Mouse (Mus musculus) midbrain, embryonic 11.5 days (tissue): ENCODE measurements around the gene Ctnnd2. TPM values are rescaled to one million over a fixed set of nuclear protein-coding genes. Genes with fewer than 3 reads are reported as not detected.

Experiments
- ATAC-seq: fragments of 200-750 bp; cut with Nextera tagmentation; 2 replicates; pipeline ENCODE4 v1.8.0; 2017; ENCODE audit warnings: moderate TSS enrichment, moderate library complexity; ENCODE audit not compliant: low FRiP score
- DNase-seq: peaks from one replicate; pipeline ENCODE4 v3.0.0; 2015; ENCODE audit warnings: low spot score; ENCODE audit errors: missing footprints
- H3K27ac ChIP-seq: fragments of 300-500 bp; sonication (generic); 2 replicates; pipeline ENCODE4 v1.5.1; 2014; ENCODE audit warnings: low read depth, low read length
- H3K27me3 ChIP-seq: fragments of 300-500 bp; sonication (generic); 2 replicates; pipeline ENCODE4 v1.6.1; 2014; ENCODE audit warnings: mild to moderate bottlenecking, low read length, moderate library complexity, mixed read lengths; ENCODE audit not compliant: control insufficient read depth, insufficient read depth
- H3K36me3 ChIP-seq: fragments of 300-500 bp; sonication (generic); 2 replicates; pipeline ENCODE4 v1.6.1; 2014; ENCODE audit warnings: mild to moderate bottlenecking, low read length, moderate library complexity, mixed read lengths; ENCODE audit not compliant: control insufficient read depth, insufficient read depth
- H3K4me1 ChIP-seq: fragments of 300-500 bp; sonication (generic); 2 replicates; pipeline ENCODE4 v1.6.1; 2014; ENCODE audit warnings: low read length; ENCODE audit not compliant: control insufficient read depth, insufficient read depth
- H3K4me2 ChIP-seq: fragments of 300-500 bp; sonication (generic); 2 replicates; pipeline ENCODE4 v1.6.1; 2014; ENCODE audit warnings: mild to moderate bottlenecking, moderate library complexity
- H3K4me3 ChIP-seq: fragments of 300-500 bp; sonication (generic); 2 replicates; pipeline ENCODE4 v1.5.1; 2014; ENCODE audit warnings: low read depth, low read length
- H3K9ac ChIP-seq: fragments of 300-500 bp; sonication (generic); 2 replicates; pipeline ENCODE4 v1.6.1; 2014; ENCODE audit warnings: low read length
- H3K9me3 ChIP-seq: fragments of 300-500 bp; sonication (generic); 2 replicates; pipeline ENCODE4 v1.6.1; 2016; ENCODE audit warnings: low read length; ENCODE audit not compliant: control insufficient read depth
- WGBS: fragments of 180-500 bp; shearing (Covaris S2); extraction: QIAGEN DNeasy Blood & Tissue Kit; methylation state at CpG from one replicate; pipeline ENCODE4 v1.1.7; 2014; 5-methylcytosine and 5-hydroxymethylcytosine counted together
- polyA plus RNA-seq: library from polyadenylated mRNA; unstranded; fragments of >200 nt; fragmentation: Nextera tagmentation; extraction: Ambion mirVana; gene quantifications from 2 replicates; pipeline ENCODE4 v1.2.1, GENCODE M21; 2014

The Ctnnd2 gene
- polyA plus RNA-seq, 1 experiment from 2014 or later: 19.7 TPM

DNA sequence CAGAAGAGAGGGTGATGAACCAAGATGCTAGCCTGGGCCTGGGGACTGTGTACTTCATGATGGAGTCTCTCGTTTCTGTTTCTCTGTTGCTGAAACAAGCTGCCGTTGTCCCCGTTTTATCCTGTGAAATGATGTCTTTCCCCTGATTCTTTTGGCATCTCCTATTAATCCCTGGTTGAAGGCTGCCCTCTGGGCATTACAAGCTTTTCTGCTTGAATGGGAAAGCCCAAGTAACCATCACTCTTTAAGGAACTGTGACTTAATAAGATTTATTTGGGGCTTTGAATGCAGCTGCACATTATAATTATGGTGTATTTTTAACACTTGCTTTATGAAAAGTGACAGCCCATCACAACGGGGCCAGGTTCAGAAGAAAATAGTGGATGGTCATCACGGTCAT, 40.4 kb downstream of the Ctnnd2 start:
- Histone ChIP-seq H3K9ac (no peak overlapping the region), H3K27ac (no peak overlapping the region), H3K9me3 (no peaks in the 10 kb centered on the region), H3K36me3 (no peaks in the 10 kb centered on the region), H3K4me2 (no peak overlapping the region), H3K4me3 (no peak overlapping the region), H3K27me3 (no peaks in the 10 kb centered on the region), H3K4me1 (no peaks in the 10 kb centered on the region)
- 52% methylated on average over 5 of the region's 5 CpGs for WGBS
- DNase-seq (no peak), ATAC-seq (no peak)

DNA sequence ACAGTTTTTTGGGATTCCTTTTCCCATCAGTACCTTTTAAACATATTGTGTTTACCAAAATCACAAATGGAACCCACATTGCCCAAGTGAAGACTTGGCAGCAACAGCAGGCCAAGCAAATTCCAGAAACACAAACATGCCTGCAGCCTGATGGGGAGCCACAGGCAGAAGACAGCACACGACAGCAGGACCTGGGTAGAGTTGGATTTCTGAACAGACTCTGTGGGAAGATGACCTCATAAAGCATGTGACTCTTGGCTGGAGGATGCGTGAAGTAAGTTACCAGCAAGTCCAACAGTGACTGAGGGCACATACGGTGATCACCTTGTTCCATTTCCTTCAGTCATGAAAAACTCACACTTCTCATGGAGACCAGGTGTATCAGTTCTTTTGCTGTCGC, 43.5 kb downstream of the Ctnnd2 start:
- H3K9me3 ChIP-seq: no peaks in the 10 kb centered on the region
- H3K27me3 ChIP-seq: no peaks in the 10 kb centered on the region
- 81% methylated on average over 4 of the region's 4 CpGs for WGBS
- H3K9ac ChIP-seq: no peak overlapping the region
- H3K4me1 ChIP-seq: no peaks in the 10 kb centered on the region
- no peaks in the 10 kb centered on the region for H3K36me3 ChIP-seq
- H3K4me3 ChIP-seq: no peak overlapping the region
- no peak for ATAC-seq
- H3K27ac ChIP-seq: no peak overlapping the region
- no peak overlapping the region for H3K4me2 ChIP-seq
- no peak for DNase-seq

- no peak for DNase-seq
- Histone ChIP-seq H3K27me3 (no peaks in the 10 kb centered on the region), H3K9me3 (no peaks in the 10 kb centered on the region), H3K4me1 (no peaks in the 10 kb centered on the region), H3K36me3 (no peaks in the 10 kb centered on the region), H3K27ac (no peak overlapping the region), H3K4me2 (no peak overlapping the region), H3K4me3 (no peak overlapping the region), H3K9ac (no peak overlapping the region)
- no peak for ATAC-seq
- WGBS: 97% methylated on average over 4 of the region's 4 CpGs
These were observed 56.7 kb downstream of the Ctnnd2 start for GRCm38 (mm10) chr15:30229112-30229511.

GRCm38 (mm10) chr15:30235210-30236034, 63.0 kb downstream of the Ctnnd2 start:
- no peak overlapping the region for H3K9ac ChIP-seq
- no peaks in the 10 kb centered on the region for H3K4me1 ChIP-seq
- H3K9me3 ChIP-seq: no peaks in the 10 kb centered on the region
- no peak overlapping the region for H3K4me3 ChIP-seq
- H3K27ac ChIP-seq: no peak overlapping the region
- H3K4me2 ChIP-seq: no peak overlapping the region
- DNase-seq (no peak), ATAC-seq (no peak)
- no peaks in the 10 kb centered on the region for H3K36me3 ChIP-seq
- 92% methylated on average over 10 of the region's 10 CpGs for WGBS
- H3K27me3 ChIP-seq: no peaks in the 10 kb centered on the region

- no peak for ATAC-seq
- no peak for DNase-seq
- WGBS: 82% methylated on average over 2 of the region's 2 CpGs
These were observed 68.5 kb downstream of the Ctnnd2 start for GRCm38 (mm10) chr15:30240881-30241280.

DNA sequence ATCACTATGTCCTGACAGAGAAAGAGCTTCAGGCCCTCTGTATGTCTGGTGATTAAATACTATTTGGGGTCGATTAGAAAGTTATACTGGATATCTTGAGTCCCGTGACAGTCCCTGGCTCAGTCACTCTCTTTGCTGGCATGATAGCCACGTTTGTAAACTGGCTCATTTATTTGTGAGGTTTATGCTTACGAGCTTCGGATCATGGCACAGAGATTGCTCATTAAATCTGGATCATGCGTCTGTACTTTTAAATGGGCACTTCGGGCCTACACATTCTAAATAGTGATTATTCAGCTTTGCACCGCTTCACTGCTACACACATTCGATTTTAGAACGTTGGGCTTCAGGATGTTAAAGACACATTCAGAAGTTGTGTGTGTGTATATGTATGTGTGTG, 96.4 kb downstream of the Ctnnd2 start:
- DNase-seq (no peak), ATAC-seq (no peak)
- Histone ChIP-seq H3K36me3 (no peaks in the 10 kb centered on the region), H3K9me3 (no peaks in the 10 kb centered on the region), H3K27me3 (no peaks in the 10 kb centered on the region), H3K27ac (no peak overlapping the region), H3K4me3 (no peak overlapping the region), H3K4me1 (no peaks in the 10 kb centered on the region), H3K4me2 (no peak overlapping the region), H3K9ac (no peak overlapping the region)
- 91% methylated on average over 10 of the region's 10 CpGs for WGBS

More at GRCm38 (mm10) chr15:30240881-30241280, 68.5 kb downstream of the Ctnnd2 start:
- Histone ChIP-seq H3K4me2 (no peak overlapping the region), H3K9me3 (no peaks in the 10 kb centered on the region), H3K4me1 (no peaks in the 10 kb centered on the region), H3K27ac (no peak overlapping the region), H3K4me3 (no peak overlapping the region), H3K36me3 (no peaks in the 10 kb centered on the region), H3K9ac (no peak overlapping the region), H3K27me3 (no peaks in the 10 kb centered on the region)

- ATAC-seq (no peak), DNase-seq (no peak)
- Histone ChIP-seq H3K4me1 (no peaks in the 10 kb centered on the region), H3K9ac (no peak overlapping the region), H3K27me3 (no peaks in the 10 kb centered on the region), H3K4me3 (no peak overlapping the region), H3K9me3 (no peaks in the 10 kb centered on the region), H3K4me2 (no peak overlapping the region), H3K27ac (no peak overlapping the region), H3K36me3 (no peaks in the 10 kb centered on the region)
- WGBS: 85% methylated on average over 8 of the region's 8 CpGs
These were observed 98.8 kb downstream of the Ctnnd2 start for GRCm38 (mm10) chr15:30271141-30271572.

DNA sequence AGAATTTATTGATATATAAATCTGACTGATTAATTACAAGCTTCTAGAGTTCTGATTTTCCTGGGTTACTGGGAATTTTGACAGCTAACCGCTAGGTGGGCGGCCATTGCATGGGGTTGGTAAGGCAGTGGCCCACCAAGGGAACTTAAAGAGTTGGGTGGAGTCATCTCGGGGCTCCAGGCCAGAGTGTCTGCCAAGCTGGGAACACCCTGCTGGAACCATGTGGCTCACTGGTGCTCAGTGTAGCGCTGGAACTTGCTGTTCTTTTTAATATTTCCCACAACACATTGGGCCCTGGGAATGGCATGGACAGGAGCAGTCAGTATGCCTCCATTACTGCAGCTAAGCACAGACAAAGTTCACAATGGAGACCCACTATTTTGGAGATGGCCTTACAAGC, 99.9 kb downstream of the Ctnnd2 start:
- no peak overlapping the region for H3K9ac ChIP-seq
- no peak for ATAC-seq
- H3K36me3 ChIP-seq: no peaks in the 10 kb centered on the region
- H3K27me3 ChIP-seq: no peaks in the 10 kb centered on the region
- 88% methylated on average over 4 of the region's 4 CpGs for WGBS
- DNase-seq: no peak
- H3K9me3 ChIP-seq: no peaks in the 10 kb centered on the region
- H3K4me2 ChIP-seq: no peak overlapping the region
- no peak overlapping the region for H3K27ac ChIP-seq
- no peak overlapping the region for H3K4me3 ChIP-seq
- no peaks in the 10 kb centered on the region for H3K4me1 ChIP-seq

- 90% methylated on average over 5 of the region's 5 CpGs for WGBS
- Histone ChIP-seq H3K4me3 (no peak overlapping the region), H3K36me3 (no peaks in the 10 kb centered on the region), H3K9me3 (no peaks in the 10 kb centered on the region), H3K4me1 (no peaks in the 10 kb centered on the region), H3K4me2 (no peak overlapping the region), H3K9ac (no peak overlapping the region), H3K27me3 (no peaks in the 10 kb centered on the region), H3K27ac (no peak overlapping the region)
- DNase-seq (no peak), ATAC-seq (no peak)
These were observed 103.3 kb downstream of the Ctnnd2 start for GRCm38 (mm10) chr15:30275721-30276120.
